ENCODE assay signal across 8 mouse cellular contexts in the genomic region with DNA sequence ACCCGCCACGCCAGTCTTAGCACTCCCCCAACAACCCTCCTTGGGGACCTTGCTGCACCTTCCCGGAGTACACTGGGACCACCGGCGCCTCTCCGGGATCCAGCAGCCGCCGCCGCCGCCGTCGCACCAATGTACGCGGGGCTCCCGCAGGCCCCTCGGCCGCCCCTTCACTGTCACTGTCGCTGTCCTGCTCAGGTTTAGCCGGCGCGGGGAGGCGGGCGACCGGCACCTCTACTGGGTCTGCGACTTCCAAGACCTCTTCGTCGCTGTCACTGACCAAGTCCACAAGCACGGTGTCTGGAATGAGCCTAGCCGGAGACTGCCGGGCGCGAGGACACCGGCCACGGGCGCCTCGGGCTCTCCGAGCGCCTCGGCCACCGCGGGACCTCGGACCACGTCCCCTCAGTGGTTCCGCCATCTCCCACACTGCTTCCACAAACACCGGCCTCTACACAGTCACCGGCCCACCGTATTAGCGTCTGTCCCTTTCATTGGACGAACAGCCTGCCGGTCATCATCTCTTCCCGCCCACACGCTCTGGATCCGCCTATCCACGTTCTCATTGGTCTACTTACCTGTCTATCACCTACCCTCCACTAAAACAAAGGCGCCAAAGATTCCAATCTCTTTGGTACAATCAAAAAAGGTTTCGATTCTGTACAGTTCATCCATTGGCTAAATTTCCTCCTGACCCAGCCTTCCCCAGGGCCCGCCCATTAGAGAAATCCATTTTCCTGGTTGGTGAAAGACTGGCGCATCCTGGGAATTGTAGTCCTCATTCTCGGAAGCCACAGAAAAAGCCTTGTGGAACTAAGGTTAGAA. TPM values are rescaled to one million over a fixed set of nuclear protein-coding genes. Genes with fewer than 3 reads are reported as not detected.
DNase-seq lines count a peak whose midpoint lies in the region; ATAC-seq lines count a peak whose summit lies in the region.

Gene Nfatc2ip, minus strand, starts transcription at position 440 of the 822 bp plus-strand sequence.

- no peaks in the 10 kb centered on the region for H3K36me3 ChIP-seq in hindbrain, embryonic 15.5 days

- ATAC-seq in hindbrain, embryonic 15.5 days (ENCODE audit: low FRiP score, low read depth), result peak; percentile 100

- peak within 1 kb of the TSS; percentile 87 for H3K4me2 ChIP-seq in hindbrain, embryonic 15.5 days

- H3K9ac ChIP-seq in hindbrain, embryonic 15.5 days, result peak within 1 kb of the TSS; percentile 74

- peaks cover 16% of the 10 kb centered on the region for H3K4me1 ChIP-seq in hindbrain, embryonic 15.5 days (replicated peaks)

- peak; percentile 95 for DNase-seq in T-cell, adult 2 months (ENCODE audit: low spot score)
- peak; percentile 91 to 99 for DNase-seq in cerebellum, postnatal 36 days
- DNase-seq in frontal cortex, postnatal 36 days (ENCODE audit: low spot score in 2 of 2), result peak; percentile 97 to 100
- peak; percentile 99 for DNase-seq in left cerebral cortex, adult 11 months (ENCODE audit: low spot score)
- DNase-seq in lung, postnatal 4 days, result peak; percentile 95 to 96
- peak; percentile 98 for DNase-seq in retina, postnatal 7 days (ENCODE audit: low read depth, low spot score)
- peak; percentile 75 for DNase-seq in urinary bladder, adult 2 months (ENCODE audit: low spot score)

- no peaks in the 10 kb centered on the region for H3K27me3 ChIP-seq in hindbrain, embryonic 15.5 days

- peak within 1 kb of the TSS; percentile 85 for H3K4me3 ChIP-seq in hindbrain, embryonic 15.5 days

- H3K9me3 ChIP-seq in hindbrain, embryonic 15.5 days, result no peaks in the 10 kb centered on the region

- H3K27ac ChIP-seq in hindbrain, embryonic 15.5 days (replicated peaks), result peak within 1 kb of the TSS; percentile 74

- under 1% methylated on average over 59 of the region's 59 CpGs for WGBS in hindbrain, embryonic 15.5 days

RNA-seq across cellular contexts. Expression of gene Nfatc2ip, which starts in this region (rescaled TPM):
- 2.7 and 3.5 TPM in 2 replicates for polyA plus RNA-seq in hindbrain, embryonic 15.5 days (2015; fragmentation: Nextera tagmentation; extraction: Ambion mirVana)
- polyA plus RNA-seq in urinary bladder, adult 2 months (2012; rRNA removed), result 6.3 and 7.9 TPM in 2 replicates

Comparison
In these comparisons a context has a peak if more than half of its experiments do, and no peak if none do; other contexts are left out.
1. Peak in every context shown above with its lines: DNase-seq, ATAC-seq, H3K4me3 ChIP-seq and H3K27ac ChIP-seq.